Mouse (Mus musculus): ENCODE results near the gene Slc3a1.
A peak's percentile ranks its signal among the peaks of the same experiment; 100 is the strongest.

Gene Slc3a1

DNA sequence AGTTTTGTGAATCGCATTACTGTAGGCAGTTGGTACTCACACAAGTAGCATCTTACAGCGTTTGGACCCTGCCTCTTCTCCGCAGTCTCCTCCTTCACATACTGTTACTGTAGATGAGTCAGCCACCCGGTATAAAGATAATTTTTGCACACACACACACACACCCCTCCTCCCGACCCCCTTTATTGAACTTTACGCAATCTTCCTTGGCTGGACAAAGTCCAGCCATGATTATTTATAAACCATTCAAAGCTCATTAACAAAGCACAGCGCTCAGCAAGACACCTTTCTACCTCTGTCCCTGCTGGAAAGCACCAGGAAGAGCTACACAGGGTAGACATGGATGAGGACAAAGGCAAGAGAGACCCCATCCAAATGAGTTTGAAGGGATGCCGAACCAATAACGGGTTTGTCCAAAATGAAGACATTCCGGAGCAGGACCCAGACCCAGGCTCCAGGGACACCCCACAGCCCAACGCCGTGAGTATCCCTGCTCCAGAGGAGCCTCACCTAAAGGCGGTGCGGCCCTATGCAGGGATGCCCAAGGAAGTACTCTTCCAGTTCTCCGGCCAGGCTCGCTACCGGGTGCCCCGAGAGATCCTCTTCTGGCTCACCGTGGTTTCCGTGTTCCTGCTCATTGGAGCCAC is at the start of gene Slc3a1:
Gene Slc3a1 (plus strand): TSS at position 284 of the 647 bp plus-strand sequence.
- peak; percentile 62 for DNase-seq

DNA sequence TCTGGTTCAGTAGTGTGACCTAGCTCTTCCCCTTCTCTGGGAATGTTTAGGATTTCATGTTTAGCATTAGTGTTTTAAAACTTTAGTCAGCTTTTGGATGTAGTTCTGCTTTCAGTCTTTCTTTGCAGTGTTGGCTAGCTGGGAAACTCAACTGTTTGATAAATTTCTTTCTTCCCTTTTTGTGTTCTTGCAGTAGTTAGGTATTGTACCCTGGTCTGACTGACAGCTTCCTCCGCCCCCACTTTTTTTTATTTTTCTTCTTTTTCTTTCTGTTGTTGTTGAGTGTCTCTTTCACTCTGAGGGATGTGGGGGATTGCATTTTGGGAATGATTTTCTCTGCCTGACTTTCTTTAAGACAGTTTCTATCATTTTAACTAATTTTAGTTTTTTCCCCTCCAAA is 46.5 kb upstream of the Slc3a1 start:
- DNase-seq: no peak

DNA sequence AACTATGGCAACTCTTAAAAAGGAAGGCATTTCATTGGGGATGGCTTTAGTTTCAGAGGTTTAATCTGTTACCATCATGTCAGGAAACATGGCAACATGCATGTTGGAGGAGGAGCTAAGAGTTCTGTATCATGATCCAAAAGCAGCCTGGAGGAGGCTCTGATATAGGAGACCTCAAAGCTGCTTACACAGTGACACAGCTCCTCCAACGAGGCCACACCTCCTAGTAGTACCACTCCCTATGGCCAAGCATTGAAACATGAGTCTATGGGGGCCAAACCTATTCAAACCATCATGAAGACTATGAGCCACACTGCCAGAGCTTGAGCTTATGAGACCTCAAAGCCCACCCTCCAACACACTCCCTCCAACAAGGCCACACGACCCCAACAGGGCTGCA is 45.4 kb upstream of the Slc3a1 start:
- DNase-seq: no peak

DNA sequence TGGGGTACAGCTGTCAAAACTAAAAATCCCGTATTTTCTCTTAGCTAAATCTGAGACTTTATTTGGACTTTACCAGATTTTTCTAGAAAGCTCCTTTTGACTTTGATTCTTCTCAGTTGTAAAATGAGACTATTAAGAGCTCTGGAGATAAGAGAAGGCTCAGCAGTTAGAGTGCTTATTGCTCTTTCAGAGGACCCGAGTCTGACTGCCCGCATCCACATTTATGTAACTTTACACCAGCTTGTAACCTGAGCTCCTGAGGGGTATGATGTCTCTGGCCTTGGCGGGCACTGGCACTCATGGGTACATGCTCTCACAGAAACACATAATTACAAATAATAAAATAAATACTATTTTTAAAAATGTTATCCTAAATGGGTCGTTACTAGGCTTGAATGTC is 41.8 kb upstream of the Slc3a1 start:
- no peak for DNase-seq

- DNase-seq: no peak
Measured at GRCm38 (mm10) chr17:84987834-84988410, 40.3 kb upstream of the Slc3a1 start.

GRCm38 (mm10) chr17:84988514-84988913 is 39.7 kb upstream of the Slc3a1 start:
- no peak for DNase-seq

GRCm38 (mm10) chr17:84995844-84996243 is 32.3 kb upstream of the Slc3a1 start:
- no peak for DNase-seq

GRCm38 (mm10) chr17:84997639-84998038 is 30.5 kb upstream of the Slc3a1 start:
- no peak for DNase-seq

DNA sequence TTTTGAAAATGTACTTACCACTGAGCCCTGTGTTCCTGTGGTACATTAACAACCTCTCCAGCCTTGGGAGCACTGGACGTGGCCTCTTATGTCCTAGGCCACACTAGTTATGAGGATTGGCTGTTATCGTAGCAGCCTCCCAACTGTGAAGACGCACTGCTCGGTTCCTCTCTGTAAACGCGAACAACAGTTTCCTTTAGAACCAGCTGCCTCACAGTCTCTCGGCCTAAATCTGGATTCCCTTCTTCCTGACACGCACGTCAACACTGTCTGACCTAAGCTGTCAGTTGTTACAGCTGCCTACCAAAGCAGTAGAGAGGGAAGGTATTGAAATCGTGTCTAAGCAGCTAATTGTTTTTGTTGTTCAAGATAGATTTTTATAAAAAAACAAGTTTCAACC is 28.5 kb upstream of the Slc3a1 start:
- DNase-seq: no peak

GRCm38 (mm10) chr17:85013485-85013884 is 14.7 kb upstream of the Slc3a1 start:
- DNase-seq: no peak

GRCm38 (mm10) chr17:85014632-85015031 is 13.5 kb upstream of the Slc3a1 start:
- DNase-seq: no peak

- DNase-seq: no peak
Measured at GRCm38 (mm10) chr17:85018344-85018743, 9.8 kb upstream of the Slc3a1 start.

- DNase-seq: no peak
Measured at GRCm38 (mm10) chr17:85018794-85019193, 9.4 kb upstream of the Slc3a1 start.

DNA sequence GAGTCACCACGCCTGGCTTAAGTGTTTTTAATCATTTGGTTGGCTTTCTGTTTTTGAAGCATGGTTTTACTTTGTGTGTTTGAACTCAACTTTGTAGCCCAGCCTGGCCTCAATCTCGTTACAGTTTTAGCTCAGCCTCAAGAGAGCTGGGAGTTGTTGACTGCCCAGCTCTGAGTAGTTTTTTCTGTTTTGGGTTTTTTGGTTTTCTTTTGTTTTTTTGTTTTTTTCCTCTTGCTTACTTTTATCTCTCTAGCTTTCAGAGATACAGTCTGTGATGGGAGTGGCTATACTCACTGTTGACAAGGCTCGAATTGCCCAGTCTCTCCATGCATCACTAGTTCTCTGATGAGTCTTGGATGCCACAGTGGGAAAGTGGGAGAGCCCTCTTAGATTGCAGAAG is 7.8 kb upstream of the Slc3a1 start:
- DNase-seq: no peak

GRCm38 (mm10) chr17:85023247-85024167 is 4.7 kb upstream of the Slc3a1 start:
- DNase-seq: peak; percentile 80

- DNase-seq: no peak
Measured at GRCm38 (mm10) chr17:85024237-85024636, 3.9 kb upstream of the Slc3a1 start.

DNA sequence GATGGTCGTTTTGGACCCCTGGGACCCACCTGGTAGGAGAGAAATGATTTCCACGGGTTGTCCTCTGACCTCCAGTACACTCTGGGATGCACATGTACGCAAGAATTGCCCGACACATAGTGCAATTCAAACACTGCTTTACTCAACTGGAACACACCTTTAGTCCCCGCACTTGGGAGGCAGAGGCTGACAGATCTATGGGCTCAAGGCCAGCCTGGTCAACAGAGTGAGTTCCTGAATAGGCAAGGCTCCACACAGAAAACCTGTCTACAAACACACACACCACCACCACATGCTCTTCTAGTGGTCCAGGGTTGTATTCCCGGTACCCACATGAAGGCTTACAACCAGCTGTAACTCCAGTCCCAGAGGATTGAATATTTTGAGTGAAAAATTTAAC is 3.0 kb upstream of the Slc3a1 start:
- no peak for DNase-seq

DNA sequence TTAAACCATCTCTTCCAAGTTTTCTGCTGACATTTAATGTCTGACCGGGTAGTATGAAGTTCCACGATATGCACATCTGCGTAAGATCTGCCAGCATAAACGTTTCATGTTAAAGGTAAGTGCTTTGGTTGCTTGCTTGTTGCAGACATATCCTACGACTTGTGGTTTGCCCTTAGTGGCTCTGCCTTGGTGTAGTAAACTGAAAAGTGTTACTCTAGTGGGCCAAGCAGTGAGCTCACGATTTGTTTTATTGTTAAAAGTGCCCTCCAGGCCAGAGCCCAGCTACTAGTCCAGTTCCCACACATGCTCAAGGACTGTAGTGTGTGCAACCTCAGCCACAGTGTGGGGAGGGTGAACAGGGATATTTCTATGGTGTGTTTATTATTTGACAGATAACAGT is 1.7 kb upstream of the Slc3a1 start:
- no peak for DNase-seq

- peak; percentile 62 for DNase-seq
Measured at GRCm38 (mm10) chr17:85027247-85027646, 929 bp upstream of the Slc3a1 start.

- DNase-seq: peak; percentile 22
Measured at GRCm38 (mm10) chr17:85028797-85029196, 621 bp downstream of the Slc3a1 start.

- peak; percentile 12 for DNase-seq
Measured at GRCm38 (mm10) chr17:85030651-85031050, 2.5 kb downstream of the Slc3a1 start.

- no peak for DNase-seq
Measured at GRCm38 (mm10) chr17:85033087-85033486, 4.9 kb downstream of the Slc3a1 start.

- no peak for DNase-seq
Measured at GRCm38 (mm10) chr17:85034068-85034467, 5.9 kb downstream of the Slc3a1 start.

DNA sequence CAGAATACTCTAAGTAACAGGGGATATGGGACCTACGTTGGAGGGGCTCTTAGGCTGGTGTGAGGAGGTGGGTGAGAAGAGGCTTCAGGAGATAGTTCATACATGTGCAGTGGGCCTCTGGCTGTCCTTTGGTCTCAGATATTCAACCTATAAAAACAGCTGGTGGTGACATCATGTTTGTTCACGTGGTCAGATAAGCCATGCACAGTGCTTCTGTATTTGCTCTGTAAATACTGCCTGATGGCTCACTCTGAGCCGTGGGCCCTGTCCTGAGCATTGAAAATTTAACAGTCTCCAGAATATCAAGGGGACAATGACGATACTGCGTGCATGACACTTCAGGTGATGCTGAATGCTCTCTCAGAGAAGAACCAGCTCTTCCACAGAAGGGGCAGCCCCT is 9.7 kb downstream of the Slc3a1 start:
- DNase-seq: no peak
